Comparison of ENCODE assay signal across 10 mouse cellular contexts in genomic region chr2:150971856-150972255, GRCm38 (mm10).
"Had no signal": no experiment of that assay in that cellular context is flagged by ENCODE, and none has a peak within 500 bp of the region (broad histone marks: within the 10 kb centered on the region; RNA-seq: fewer than 3 reads in every experiment).

No protein-coding gene starts in this region.

- H3K27me3 ChIP-seq: limb, embryonic 12.5 days had no signal

- H3K4me2 ChIP-seq: limb, embryonic 12.5 days had no signal

- H3K27ac ChIP-seq: left cerebral cortex, adult 2 months; limb, embryonic 12.5 days had no signal

- H3K4me3 ChIP-seq: left cerebral cortex, adult 2 months; limb, embryonic 12.5 days had no signal

- H3K9me3 ChIP-seq: limb, embryonic 12.5 days had no signal

- H3K4me1 ChIP-seq: limb, embryonic 12.5 days had no signal

- ATAC-seq: intestine, embryonic 16.5 days had no signal

- H3K9ac ChIP-seq: limb, embryonic 12.5 days had no signal

- DNase-seq: kidney, adult 2 months; kidney, postnatal 25 days; lung, postnatal 36 days; retina, postnatal 1 day; right cerebral cortex, postnatal 4 days; spleen, adult 18-20 months; thymus, postnatal 4 days had no signal
